Mouse (Mus musculus) hindbrain, embryonic 14.5 days (tissue): ENCODE data around the gene Hebp2. TPM values are rescaled to one million over a fixed set of nuclear protein-coding genes. Genes with fewer than 3 reads are reported as not detected.

Source experiments
- ATAC-seq: fragments of 200-750 bp; cut with Nextera tagmentation; 2 replicates; pipeline ENCODE4 v1.8.0; 2017; ENCODE audit warnings: moderate number of reproducible peaks, mild to moderate bottlenecking, moderate TSS enrichment, moderate library complexity; ENCODE audit not compliant: low FRiP score
- DNase-seq: peaks from one replicate; pipeline ENCODE4 v3.0.0-alpha.2; 2015; ENCODE audit warnings: low spot score
- H3K27ac ChIP-seq: fragments of 300-500 bp; sonication (generic); 2 replicates; pipeline ENCODE4 v1.5.1; 2014; ENCODE audit warnings: mild to moderate bottlenecking, moderate library complexity
- H3K27me3 ChIP-seq: fragments of 300-500 bp; sonication (generic); 2 replicates; pipeline ENCODE4 v1.6.1; 2014; ENCODE audit warnings: mild to moderate bottlenecking, low read length, mixed read lengths; ENCODE audit not compliant: control insufficient read depth, insufficient read depth
- H3K36me3 ChIP-seq: fragments of 300-500 bp; sonication (generic); replicated peaks from 2 replicates; pipeline ENCODE4 v1.6.1; 2014; ENCODE audit not compliant: control insufficient read depth, insufficient read depth
- H3K4me1 ChIP-seq: fragments of 300-500 bp; sonication (generic); replicated peaks from 2 replicates; pipeline ENCODE4 v1.6.1; 2014; ENCODE audit warnings: antibody characterized with exemption, low read length, mixed read lengths; ENCODE audit not compliant: control insufficient read depth, insufficient read depth
- H3K4me2 ChIP-seq: fragments of 300-500 bp; sonication (generic); replicated peaks from 2 replicates; pipeline ENCODE4 v1.6.1; 2014; ENCODE audit warnings: mild to moderate bottlenecking, moderate library complexity
- H3K4me3 ChIP-seq: fragments of 300-500 bp; sonication (generic); replicated peaks from 2 replicates; pipeline ENCODE4 v1.5.1; 2014; ENCODE audit warnings: mild to moderate bottlenecking, low read length
- H3K9ac ChIP-seq: fragments of 300-500 bp; sonication (generic); 2 replicates; pipeline ENCODE4 v1.6.1; 2014
- H3K9me3 ChIP-seq: fragments of 300-500 bp; sonication (generic); 2 replicates; pipeline ENCODE4 v1.6.1; 2016; ENCODE audit warnings: low read length; ENCODE audit not compliant: control insufficient read depth
- WGBS: fragments of 180-500 bp; shearing (Covaris S2); extraction: QIAGEN DNeasy Blood & Tissue Kit; methylation state at CpG from one replicate; pipeline ENCODE4 v1.1.7; 2014; 5-methylcytosine and 5-hydroxymethylcytosine counted together
- polyA plus RNA-seq: library from polyadenylated mRNA; unstranded; fragments of >200 nt; fragmentation: Nextera tagmentation; extraction: Ambion mirVana; gene quantifications from 2 replicates; pipeline ENCODE4 v1.2.1, GENCODE M21; 2014

Gene Hebp2
- polyA plus RNA-seq, 1 experiment from 2014 or later, result 13.5 TPM

GRCm38 (mm10) chr10:18545309-18545708 lies 567 bp downstream of the Hebp2 start:
- peak; percentile 12; the same call in 1 of the 2 replicates for ATAC-seq
- DNase-seq, result peak; percentile 41

DNA sequence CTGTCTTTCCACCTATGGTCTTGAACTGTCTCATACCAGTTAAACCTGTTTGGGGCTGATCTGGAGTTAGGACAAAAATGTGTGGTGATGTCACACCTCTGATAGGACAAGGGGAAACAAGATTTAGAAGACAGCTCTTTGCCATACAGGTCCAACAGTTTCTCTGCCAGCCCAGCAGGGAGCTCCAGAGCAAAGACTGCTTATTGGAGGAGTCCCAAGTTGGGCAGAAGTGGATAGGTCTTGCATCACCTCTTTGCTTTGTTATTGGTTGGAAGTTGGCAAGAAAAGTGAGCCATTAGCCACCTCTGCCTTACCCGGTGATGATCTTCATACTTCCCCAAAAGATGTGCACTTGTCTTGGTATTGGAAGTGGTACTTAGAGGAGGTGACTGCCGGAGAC lies 9.0 kb downstream of the Hebp2 start:
- no peaks in the 10 kb centered on the region for H3K4me1 ChIP-seq
- peaks cover 28% of the 10 kb centered on the region for H3K36me3 ChIP-seq
- no peak overlapping the region for H3K4me2 ChIP-seq
- 94% methylated on average over 2 of the region's 2 CpGs for WGBS
- no peak overlapping the region for H3K4me3 ChIP-seq
- ATAC-seq (0 out of 2 replicates have a peak, but pooled peaks have one; percentile 5), DNase-seq (no peak)
- no peaks in the 10 kb centered on the region for H3K27me3 ChIP-seq
- H3K9me3 ChIP-seq, result no peaks in the 10 kb centered on the region
- H3K9ac ChIP-seq, result no peak overlapping the region
- no peak overlapping the region for H3K27ac ChIP-seq

More at GRCm38 (mm10) chr10:18545309-18545708, 567 bp downstream of the Hebp2 start:
- 4% methylated on average over 13 of the region's 13 CpGs for WGBS
- Histone ChIP-seq H3K4me2 (peak overlapping the region; percentile 75), H3K4me3 (peak overlapping the region; percentile 54), H3K27me3 (no peaks in the 10 kb centered on the region), H3K4me1 (0 out of 2 replicates have a peak, but pooled peaks cover 10% of the 10 kb centered on the region), H3K36me3 (no peaks in the 10 kb centered on the region), H3K9me3 (no peaks in the 10 kb centered on the region), H3K27ac (no peak overlapping the region), H3K9ac (peak overlapping the region; percentile 72)

DNA sequence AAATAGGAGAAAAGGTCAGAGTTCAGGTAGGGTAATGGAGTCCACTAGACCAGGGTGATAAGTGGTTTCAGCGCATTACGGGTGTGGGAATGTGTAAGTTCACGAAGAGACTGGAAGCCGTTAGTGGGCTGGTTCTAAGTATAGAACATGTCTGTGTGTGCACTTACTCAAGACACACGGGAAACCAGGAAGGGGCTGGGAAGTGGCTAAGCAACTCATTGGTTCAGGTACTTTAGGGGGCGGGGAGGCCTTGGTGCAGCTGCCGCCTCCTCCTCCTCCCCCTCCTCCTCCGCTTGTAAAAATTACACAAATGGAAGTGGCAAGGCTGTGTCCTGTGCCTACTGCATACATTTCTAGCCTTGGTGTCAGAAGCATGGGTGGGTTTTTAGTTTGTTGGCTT lies 13.6 kb downstream of the Hebp2 start:
- H3K9me3 ChIP-seq, result no peaks in the 10 kb centered on the region
- DNase-seq (no peak), ATAC-seq (no peak)
- no peak overlapping the region for H3K4me3 ChIP-seq
- peaks cover 48% of the 10 kb centered on the region for H3K36me3 ChIP-seq
- H3K9ac ChIP-seq, result no peak overlapping the region
- 76% methylated on average over 8 of the region's 8 CpGs for WGBS
- peaks cover 3% of the 10 kb centered on the region; the same call in 1 of the 2 replicates for H3K4me1 ChIP-seq
- no peaks in the 10 kb centered on the region for H3K27me3 ChIP-seq
- no peak overlapping the region for H3K4me2 ChIP-seq
- no peak overlapping the region for H3K27ac ChIP-seq

DNA sequence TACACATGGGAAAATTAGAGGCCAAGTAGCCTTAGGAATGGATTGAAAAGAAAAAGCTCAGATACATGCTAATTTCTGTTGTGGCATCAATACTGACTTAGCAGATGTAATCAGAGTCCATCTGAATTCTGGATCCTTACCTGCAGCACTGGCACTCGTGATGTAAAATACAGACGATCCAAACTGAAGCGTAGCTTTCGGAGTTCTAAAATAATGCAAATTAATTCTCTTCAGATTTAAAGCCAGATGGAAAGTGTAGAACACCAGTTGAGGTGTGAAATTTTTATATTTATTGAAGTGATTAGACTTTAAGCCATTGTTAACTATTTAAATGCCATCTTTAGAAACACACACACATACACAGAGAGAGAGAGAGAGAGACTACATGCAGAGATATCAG lies 15.7 kb downstream of the Hebp2 start:
- peaks cover 57% of the 10 kb centered on the region for H3K36me3 ChIP-seq
- peaks cover 3% of the 10 kb centered on the region; the same call in 1 of the 2 replicates for H3K4me1 ChIP-seq
- no peak overlapping the region for H3K4me2 ChIP-seq
- H3K9ac ChIP-seq, result no peak overlapping the region
- DNase-seq (no peak), ATAC-seq (no peak)
- no peaks in the 10 kb centered on the region for H3K9me3 ChIP-seq
- no peak overlapping the region for H3K4me3 ChIP-seq
- H3K27ac ChIP-seq, result no peak overlapping the region
- WGBS, result 76% methylated on average over 4 of the region's 4 CpGs
- H3K27me3 ChIP-seq, result no peaks in the 10 kb centered on the region

DNA sequence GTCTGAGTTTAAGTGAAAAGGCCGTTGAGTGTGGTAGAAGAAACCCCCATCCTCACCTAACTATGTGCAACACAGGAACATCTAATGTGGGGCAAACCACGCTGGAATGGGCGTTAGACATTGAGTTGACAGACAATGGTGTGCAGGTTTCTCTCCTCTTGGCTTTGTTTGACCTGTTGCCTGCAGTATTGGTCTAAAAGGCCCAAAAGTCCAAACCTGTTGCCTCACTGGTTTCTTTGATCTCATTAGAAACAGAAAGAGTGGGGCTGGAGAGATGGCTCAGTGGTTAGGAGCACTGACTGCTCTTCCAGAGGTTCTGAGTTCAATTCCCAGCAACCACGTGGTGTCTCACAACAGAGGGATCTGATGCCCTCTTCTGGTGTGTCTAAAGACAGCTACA lies 16.7 kb downstream of the Hebp2 start:
- Histone ChIP-seq H3K36me3 (peaks cover 60% of the 10 kb centered on the region), H3K4me2 (no peak overlapping the region), H3K9me3 (no peaks in the 10 kb centered on the region), H3K27me3 (no peaks in the 10 kb centered on the region), H3K27ac (no peak overlapping the region), H3K4me1 (peaks cover 3% of the 10 kb centered on the region; the same call in 1 of the 2 replicates), H3K4me3 (no peak overlapping the region), H3K9ac (no peak overlapping the region)
- DNase-seq, result no peak
- WGBS, result 81% methylated on average over 4 of the region's 4 CpGs
- no peak for ATAC-seq

- Histone ChIP-seq H3K9ac (no peak overlapping the region), H3K36me3 (peaks cover 61% of the 10 kb centered on the region), H3K4me2 (no peak overlapping the region), H3K4me3 (no peak overlapping the region), H3K27me3 (no peaks in the 10 kb centered on the region), H3K27ac (no peak overlapping the region), H3K4me1 (peaks cover 3% of the 10 kb centered on the region; the same call in 1 of the 2 replicates), H3K9me3 (no peaks in the 10 kb centered on the region)
- WGBS, result 46% methylated on average over 5 of the region's 5 CpGs
- no peak for ATAC-seq
- peak; percentile 75 for DNase-seq
These were observed 17.4 kb downstream of the Hebp2 start for GRCm38 (mm10) chr10:18528475-18528874.

DNA sequence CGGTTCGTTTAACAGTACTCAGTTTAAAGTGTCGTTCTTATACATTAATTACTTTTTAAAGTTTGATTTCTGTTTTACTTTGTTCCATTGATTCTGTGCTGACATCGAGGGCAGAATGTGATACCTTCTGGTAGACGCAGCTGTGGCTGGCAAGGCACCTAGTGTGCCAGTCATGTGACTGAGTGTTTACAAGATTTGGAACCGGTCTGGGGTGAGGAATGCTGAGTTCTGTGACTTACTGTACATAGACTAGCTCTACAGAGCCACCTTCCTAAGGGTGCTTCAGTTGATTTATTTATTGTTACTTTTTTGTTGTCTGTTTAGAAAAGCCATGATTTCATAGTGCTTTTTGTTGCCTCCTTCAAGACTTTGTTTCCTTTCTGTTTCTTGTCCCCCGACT lies 18.1 kb downstream of the Hebp2 start:
- peaks cover 55% of the 10 kb centered on the region for H3K36me3 ChIP-seq
- no peaks in the 10 kb centered on the region for H3K9me3 ChIP-seq
- H3K4me3 ChIP-seq, result no peak overlapping the region
- 75% methylated on average over 7 of the region's 7 CpGs for WGBS
- H3K27ac ChIP-seq, result no peak overlapping the region
- no peak overlapping the region for H3K9ac ChIP-seq
- ATAC-seq (no peak), DNase-seq (no peak)
- no peak overlapping the region for H3K4me2 ChIP-seq
- H3K4me1 ChIP-seq, result peaks cover 3% of the 10 kb centered on the region; the same call in 1 of the 2 replicates
- H3K27me3 ChIP-seq, result no peaks in the 10 kb centered on the region

- H3K4me2 ChIP-seq, result no peak overlapping the region
- DNase-seq (no peak), ATAC-seq (no peak)
- H3K27ac ChIP-seq, result no peak overlapping the region
- H3K9me3 ChIP-seq, result no peaks in the 10 kb centered on the region
- peaks cover 49% of the 10 kb centered on the region for H3K36me3 ChIP-seq
- H3K9ac ChIP-seq, result no peak overlapping the region
- whole genome bisulfite sequencing, result 73% methylated on average over 20 of the region's 20 CpGs
- no peaks in the 10 kb centered on the region for H3K27me3 ChIP-seq
- H3K4me3 ChIP-seq, result no peak overlapping the region
- peaks cover 3% of the 10 kb centered on the region; the same call in 1 of the 2 replicates for H3K4me1 ChIP-seq
These were observed 18.8 kb downstream of the Hebp2 start for GRCm38 (mm10) chr10:18526851-18527675.

- no peak for DNase-seq
- H3K9ac ChIP-seq, result no peak overlapping the region
These were observed 19.6 kb downstream of the Hebp2 start for GRCm38 (mm10) chr10:18526184-18526850.

More at GRCm38 (mm10) chr10:18526184-18526850, 19.6 kb downstream of the Hebp2 start:
- H3K4me2 ChIP-seq, result no peak overlapping the region
- H3K4me1 ChIP-seq, result peaks cover 3% of the 10 kb centered on the region; the same call in 1 of the 2 replicates
- no peak overlapping the region for H3K4me3 ChIP-seq
- ATAC-seq, result peak; percentile 59; the same call in 1 of the 2 replicates
- H3K27ac ChIP-seq, result 0 out of 2 replicates have a peak overlapping the region, but pooled peaks have one; percentile 34
- H3K9me3 ChIP-seq, result no peaks in the 10 kb centered on the region
- H3K36me3 ChIP-seq, result peaks cover 41% of the 10 kb centered on the region
- WGBS, result 68% methylated on average over 22 of the region's 22 CpGs
- no peaks in the 10 kb centered on the region for H3K27me3 ChIP-seq
